Mouse (Mus musculus): ENCODE results near the gene Pla2g7. TPM values are rescaled to one million over a fixed set of nuclear protein-coding genes. Genes with fewer than 3 reads are reported as not detected.

Pla2g7 gene
- polyA plus RNA-seq, 1 experiment: 2.9 TPM

GRCm38 (mm10) chr17:43651314-43652046, 83.6 kb downstream of the Pla2g7 start:
- no peaks in the 10 kb centered on the region for H3K27me3 ChIP-seq (ENCODE audit: control insufficient read depth, insufficient read depth, insufficient read length)
- no peaks in the 10 kb centered on the region for H3K79me2 ChIP-seq (ENCODE audit: control insufficient read depth, insufficient read depth)
- no peaks in the 10 kb centered on the region for H3K79me3 ChIP-seq (ENCODE audit: low read depth)
- H3K4me3 ChIP-seq (ENCODE audit: insufficient read depth, poor library complexity, severe bottlenecking): no peak overlapping the region
- TF ChIP-seq MYOG (IDR thresholded peaks at IDR 0.05; ENCODE audit: control insufficient read depth, extremely low read depth, insufficient read length) (no peak), FOSL1 (IDR thresholded peaks at IDR 0.05; ENCODE audit: insufficient read depth, low read length, poor library complexity, severe bottlenecking) (peak; percentile 26)
- H3K36me3 ChIP-seq (ENCODE audit: control insufficient read depth, insufficient read depth): peaks cover 7% of the 10 kb centered on the region
- no peak overlapping the region for H3ac ChIP-seq (ENCODE audit: control insufficient read depth, insufficient read length, low read depth)

Other genes starting within 250 kb of the Pla2g7 start
- 0.07 TPM for gene Adgrf5, start 207.6 kb upstream of the Pla2g7 start, polyA plus RNA-seq (2012; fragmentation: generic; extraction: Trizol)
- gene Mep1a, start 65.3 kb upstream of the Pla2g7 start, polyA plus RNA-seq (2012; fragmentation: generic; extraction: Trizol): not detected
- 0.20 TPM for gene Ankrd66, start 24.5 kb upstream of the Pla2g7 start, polyA plus RNA-seq (2012; fragmentation: generic; extraction: Trizol)
- gene Tdrd6, start 62.2 kb downstream of the Pla2g7 start, polyA plus RNA-seq (2012; fragmentation: generic; extraction: Trizol): not detected
- gene Slc25a27, start 99.1 kb downstream of the Pla2g7 start, polyA plus RNA-seq (2012; fragmentation: generic; extraction: Trizol): 0.63 TPM
- 0.62 TPM for gene Cyp39a1, start 99.3 kb downstream of the Pla2g7 start, polyA plus RNA-seq (2012; fragmentation: generic; extraction: Trizol)
- 1.0 TPM for gene Rcan2, start 233.3 kb downstream of the Pla2g7 start, polyA plus RNA-seq (2012; fragmentation: generic; extraction: Trizol)

Measured in C2C12 (cell line).